Mouse (Mus musculus) spleen, postnatal 14 days (tissue): ENCODE results near the gene Tmem196.
A peak's percentile ranks its signal among the peaks of the same experiment; 100 is the strongest.

Experiments used
- DNase-seq, 2 experiments: peaks; one replicate each; pipeline ENCODE4 v3.0.0; 2021 to 2022; ENCODE audit warnings: low spot score in 2 of 2

Tmem196 gene

DNA sequence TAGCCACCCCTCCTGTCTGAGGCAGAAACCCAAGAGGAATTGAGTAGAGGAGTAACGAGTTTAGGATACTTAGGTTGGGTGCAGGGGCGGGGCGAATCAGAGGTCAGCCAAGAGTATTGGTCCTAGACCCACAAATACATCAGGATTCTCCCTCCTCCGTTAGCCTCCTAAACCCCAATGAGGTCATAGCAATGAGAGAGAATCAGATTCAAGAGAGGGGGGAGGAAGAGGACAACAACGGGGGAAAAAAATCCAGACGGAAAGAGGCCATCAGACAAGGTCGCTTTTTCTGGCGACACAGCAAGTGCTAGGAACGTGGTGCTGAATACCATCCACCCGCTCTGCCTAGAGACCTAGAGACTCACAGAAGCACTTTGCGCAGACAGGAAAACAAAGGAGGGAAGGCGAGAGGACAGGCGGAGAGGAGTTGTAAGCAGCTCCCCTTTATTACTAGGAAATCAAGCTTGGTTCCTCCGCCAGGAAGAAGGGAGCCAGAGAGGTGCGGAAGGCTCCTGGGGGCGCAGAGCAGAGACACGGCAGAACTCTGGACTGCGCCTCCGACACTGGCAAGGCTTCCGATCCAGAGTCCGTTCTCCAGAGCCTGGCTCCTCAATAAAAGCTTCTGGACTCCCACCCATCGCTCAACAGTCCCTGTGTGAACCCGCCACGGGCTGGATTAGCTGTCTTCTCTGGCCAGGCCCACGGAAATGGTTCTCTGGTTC is at the start of gene Tmem196:
Gene Tmem196, plus strand, starts transcription at position 234 of the 722 bp plus-strand sequence.
- DNase-seq, result no peak

DNA sequence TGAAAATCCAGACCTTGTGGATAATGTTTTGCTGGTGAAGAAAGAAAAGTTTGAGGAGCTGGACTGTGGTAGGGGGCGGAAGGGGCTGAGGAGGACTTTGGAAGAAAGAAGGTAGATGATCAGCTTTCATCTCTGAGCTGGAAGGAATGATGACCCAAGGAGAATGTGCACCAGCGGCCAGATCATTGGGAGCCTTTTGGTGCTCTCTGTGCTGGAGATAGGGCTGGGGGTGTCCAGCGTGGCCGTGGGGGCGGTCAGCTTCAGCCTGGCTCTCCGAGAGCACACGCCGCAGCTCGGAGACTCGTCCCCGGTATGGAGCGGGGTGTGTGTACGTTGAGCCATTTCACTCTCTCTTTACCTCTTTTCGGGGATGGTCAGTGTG is 680 bp downstream of the Tmem196 start:
- DNase-seq, result no peak

DNA sequence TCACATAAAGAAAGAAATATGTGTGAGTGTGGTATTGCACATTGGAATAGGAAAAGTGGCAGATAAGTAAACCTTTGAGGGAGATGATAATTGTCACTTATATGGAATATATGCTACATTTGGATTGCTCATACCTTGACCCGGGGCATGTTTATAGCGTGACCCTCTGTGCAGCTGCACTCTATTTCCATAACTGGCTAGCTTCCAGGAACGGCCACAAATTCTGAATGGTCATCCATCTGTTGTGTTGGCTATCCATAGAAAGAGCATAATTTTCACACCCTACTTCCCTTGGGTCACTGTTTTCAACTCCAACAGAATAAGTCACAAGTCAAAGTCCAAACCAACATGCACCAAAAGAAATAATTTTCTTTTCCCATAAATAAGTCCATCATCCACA is 11.4 kb downstream of the Tmem196 start:
- DNase-seq, result no peak

DNA sequence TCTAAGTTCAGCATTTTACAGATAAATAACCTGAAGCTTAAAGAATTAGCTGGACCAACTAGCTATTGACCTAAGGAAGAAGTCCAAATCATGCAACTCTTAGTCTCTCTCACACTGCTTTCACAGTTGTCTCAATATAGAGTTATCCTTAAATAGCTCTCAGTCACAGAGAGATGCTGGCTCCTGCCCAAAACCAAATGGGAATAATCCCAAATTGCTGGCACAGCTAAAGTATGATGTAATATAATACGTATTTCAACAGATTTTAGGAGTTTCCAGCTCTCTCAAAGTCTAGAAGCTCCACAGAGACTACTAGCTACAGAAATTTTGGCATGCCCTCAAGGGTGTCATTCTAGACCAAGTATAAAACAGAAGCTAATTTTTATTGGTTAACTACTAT is 15.1 kb downstream of the Tmem196 start:
- DNase-seq, result no peak

DNA sequence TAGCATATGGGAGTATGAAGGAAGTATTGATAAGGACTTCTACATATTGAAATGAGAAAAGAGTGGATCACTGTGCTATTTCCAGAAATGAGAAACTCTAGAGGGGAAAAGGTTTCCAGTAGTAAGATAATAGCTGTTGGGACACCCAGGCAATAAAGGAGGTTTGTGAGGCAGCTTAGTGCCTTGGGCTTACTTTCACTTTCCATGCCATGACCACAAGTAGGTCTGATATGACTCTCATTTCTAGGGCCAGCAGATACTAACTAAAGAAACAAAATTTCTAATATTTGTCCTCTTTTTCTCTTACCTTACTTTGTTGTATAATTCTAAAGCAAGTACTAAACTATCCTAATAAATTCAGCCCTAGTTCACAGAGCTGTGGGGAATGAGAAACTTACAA is 19.8 kb downstream of the Tmem196 start:
- DNase-seq, result no peak

DNA sequence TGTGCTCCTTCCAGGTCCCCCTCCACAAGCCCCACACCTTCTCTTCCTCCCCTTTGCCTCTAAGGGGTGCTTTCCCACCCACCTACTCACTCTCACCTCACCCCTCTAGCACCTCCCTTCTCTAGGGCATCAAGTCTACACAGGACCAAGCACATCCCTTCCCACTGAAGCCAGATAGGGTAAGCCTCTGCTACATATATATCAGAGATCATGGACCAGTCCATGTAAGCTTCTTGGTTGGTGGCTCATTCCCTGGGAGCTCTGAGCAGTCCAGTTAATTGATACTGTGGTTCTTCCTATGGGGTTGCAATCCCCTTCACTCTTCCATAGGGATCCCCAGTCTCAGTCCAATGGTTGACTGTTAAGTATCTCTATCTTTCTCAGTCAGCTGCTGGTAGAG is 24.4 kb downstream of the Tmem196 start:
- no peak for DNase-seq

DNA sequence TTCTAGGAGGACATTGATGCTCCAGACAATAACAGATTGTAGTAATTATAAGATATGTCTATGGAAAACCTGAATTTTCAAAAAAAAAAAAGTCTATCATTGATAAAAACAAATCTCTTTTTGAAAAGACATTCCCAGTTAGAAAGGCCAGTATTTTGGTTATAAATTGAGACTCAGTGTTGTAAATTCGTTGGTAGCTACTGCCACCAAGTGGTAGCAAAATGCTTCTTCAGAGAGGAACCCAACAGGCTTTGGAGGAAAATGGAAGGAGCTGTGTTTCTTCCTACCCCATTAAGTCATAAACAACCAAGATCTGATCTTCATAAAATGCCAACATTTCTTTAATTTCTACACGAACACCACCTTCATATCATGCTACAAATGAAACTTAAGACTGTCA is 36.1 kb downstream of the Tmem196 start:
- DNase-seq, result peak in 1 of 2 experiments; percentile 2

DNA sequence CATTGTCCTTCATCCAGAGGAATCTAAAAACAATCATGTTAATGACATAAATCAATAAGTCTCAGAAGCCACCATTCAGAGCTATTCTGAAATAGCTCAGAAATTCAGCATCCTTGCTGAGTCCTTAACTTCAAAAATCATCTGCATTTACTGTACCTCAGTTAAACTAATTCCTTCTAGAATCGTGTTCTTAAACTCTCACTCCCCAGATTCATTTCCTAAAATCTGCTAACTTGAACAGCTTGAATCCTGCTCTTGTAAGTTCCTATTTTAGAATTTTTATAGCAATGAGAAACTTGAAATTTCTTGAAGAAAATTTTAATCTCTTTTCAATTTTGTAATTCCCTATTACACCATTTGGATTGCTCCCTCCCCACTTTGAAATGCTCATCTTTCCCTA is 52.6 kb downstream of the Tmem196 start:
- no peak for DNase-seq

DNA sequence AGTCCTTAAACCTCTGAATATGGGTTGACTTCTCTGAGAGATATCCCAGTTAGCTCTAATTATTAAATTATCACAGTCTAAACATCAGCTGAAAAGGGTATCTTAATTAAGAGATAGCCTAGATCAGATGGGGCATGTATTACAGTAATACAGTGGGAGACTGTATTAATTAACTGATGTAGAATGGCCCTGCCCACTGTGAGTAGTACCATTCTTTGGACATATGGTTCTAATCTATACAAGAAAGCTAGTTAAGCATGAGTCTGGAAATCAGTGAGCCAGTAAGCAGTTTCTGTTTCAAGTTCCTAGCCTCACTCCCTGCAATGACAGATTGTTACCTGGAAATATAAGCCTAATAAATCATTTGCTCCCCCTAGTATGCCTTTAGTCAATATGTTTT is 58.7 kb downstream of the Tmem196 start:
- no peak for DNase-seq

DNA sequence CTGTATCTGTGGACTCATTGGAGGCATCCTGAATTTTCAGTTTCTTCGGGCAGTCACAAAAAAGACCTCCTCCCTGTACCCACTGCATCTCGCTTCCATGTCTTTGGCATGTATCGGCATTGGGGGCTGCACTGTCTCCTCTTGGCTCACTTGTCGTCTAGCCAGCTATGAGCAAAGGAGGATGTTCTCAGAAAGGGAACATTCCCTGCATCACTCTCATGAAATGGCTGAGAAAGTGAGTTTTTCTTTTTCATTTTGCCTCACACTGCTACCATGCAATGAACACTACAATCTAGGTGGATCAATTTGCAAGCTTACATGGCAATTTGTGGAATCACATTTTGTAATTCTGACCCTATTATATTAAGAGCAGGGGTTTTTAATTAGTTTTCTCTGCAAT is 69.1 kb downstream of the Tmem196 start:
- DNase-seq, result no peak

DNA sequence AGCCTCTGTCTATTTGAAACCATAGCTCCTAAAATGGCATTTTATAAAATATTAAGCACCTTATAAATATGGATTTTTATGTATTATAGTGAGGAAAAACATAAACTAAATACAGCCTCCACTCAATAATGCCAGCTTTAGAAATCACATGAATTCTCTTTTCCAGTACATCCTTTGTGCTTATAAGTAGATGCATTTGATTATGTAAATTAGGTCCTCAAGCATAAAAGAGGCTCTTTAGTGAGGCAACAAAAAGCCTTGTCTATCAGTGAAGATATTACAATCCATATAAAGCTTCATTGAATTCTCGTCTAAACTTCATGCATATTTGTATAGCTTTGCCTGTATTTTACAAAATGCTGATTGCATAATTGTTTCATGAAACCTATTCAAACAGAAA is 69.6 kb downstream of the Tmem196 start:
- DNase-seq, result no peak

DNA sequence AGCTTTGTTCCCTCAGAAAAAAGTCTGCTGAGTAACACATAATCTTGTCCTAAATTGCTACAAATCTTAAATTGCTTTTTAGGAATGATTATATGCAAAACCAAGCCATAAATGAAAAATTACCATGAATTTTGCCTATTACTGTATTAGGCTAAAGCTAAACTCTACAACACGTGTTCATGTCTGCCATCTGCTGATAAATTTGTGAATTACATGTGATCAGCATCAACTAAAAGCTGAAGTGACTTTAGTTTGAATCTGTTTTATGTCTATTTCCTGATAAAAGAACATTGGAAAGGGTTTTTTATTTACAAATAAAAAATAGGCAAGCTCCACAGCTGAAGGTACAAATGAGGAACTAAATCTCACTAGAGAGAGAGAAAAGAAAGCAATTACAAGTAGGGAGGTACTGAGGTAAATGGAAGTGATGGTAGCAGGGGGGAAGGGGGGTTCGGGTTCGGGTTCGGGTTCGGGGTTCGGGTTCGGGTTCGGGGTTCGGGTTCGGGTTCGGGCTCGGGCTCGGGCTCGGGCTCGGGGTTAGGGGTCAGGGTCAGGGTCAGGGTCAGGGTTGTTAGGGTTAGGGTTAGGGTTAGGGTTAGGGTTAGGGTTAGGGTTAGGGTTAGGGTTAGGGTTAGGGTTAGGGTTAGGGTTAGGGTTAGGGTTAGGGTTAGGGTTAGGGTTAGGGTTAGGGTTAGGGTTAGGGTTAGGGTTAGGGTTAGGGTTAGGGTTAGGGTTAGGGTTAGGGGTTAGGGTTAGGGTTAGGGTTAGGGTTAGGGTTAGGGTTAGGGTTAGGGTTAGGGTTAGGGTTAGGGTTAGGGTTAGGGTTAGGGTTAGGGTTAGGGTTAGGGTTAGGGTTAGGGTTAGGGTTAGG is 82.7 kb downstream of the Tmem196 start:
- DNase-seq, result peak; percentile 46 to 77
